Mouse (Mus musculus) neural tube, embryonic 15.5 days (tissue): ENCODE measurements around the gene Atp2b4. TPM values are rescaled to one million over a fixed set of nuclear protein-coding genes. Genes with fewer than 3 reads are reported as not detected.

Experiments used
- ATAC-seq: fragments of 200-750 bp; cut with Nextera tagmentation; 2 replicates; pipeline ENCODE4 v1.8.0; 2017; ENCODE audit warnings: mild to moderate bottlenecking, moderate TSS enrichment, moderate library complexity; ENCODE audit not compliant: low FRiP score
- H3K27ac ChIP-seq: fragments of 300-500 bp; sonication (generic); replicated peaks from 2 replicates; pipeline ENCODE4 v1.5.1; 2015; ENCODE audit warnings: mild to moderate bottlenecking, inconsistent platforms
- H3K27me3 ChIP-seq: fragments of 300-500 bp; sonication (generic); replicated peaks from 2 replicates; pipeline ENCODE4 v1.6.1; 2015; ENCODE audit warnings: inconsistent platforms
- H3K36me3 ChIP-seq: fragments of 300-500 bp; sonication (generic); 2 replicates; pipeline ENCODE4 v1.6.1; 2015; ENCODE audit warnings: inconsistent platforms
- H3K4me1 ChIP-seq: fragments of 300-500 bp; sonication (generic); 2 replicates; pipeline ENCODE4 v1.6.1; 2015; ENCODE audit warnings: inconsistent platforms
- H3K4me2 ChIP-seq: fragments of 300-500 bp; sonication (generic); 2 replicates; pipeline ENCODE4 v1.6.1; 2015; ENCODE audit warnings: inconsistent platforms, mild to moderate bottlenecking, moderate library complexity
- H3K4me3 ChIP-seq: fragments of 300-500 bp; sonication (generic); replicated peaks from 2 replicates; pipeline ENCODE4 v1.5.1; 2015; ENCODE audit warnings: mild to moderate bottlenecking, inconsistent platforms
- H3K9ac ChIP-seq: fragments of 300-500 bp; sonication (generic); replicated peaks from 2 replicates; pipeline ENCODE4 v1.6.1; 2015; ENCODE audit warnings: mild to moderate bottlenecking, inconsistent platforms
- H3K9me3 ChIP-seq: fragments of 300-500 bp; sonication (generic); replicated peaks from 2 replicates; pipeline ENCODE4 v1.6.1; 2016; ENCODE audit warnings: inconsistent platforms
- WGBS: fragments of 180-500 bp; shearing (Covaris S2); methylation state at CpG from one replicate; pipeline ENCODE4 v1.1.7; 2015; ENCODE audit warnings: mixed read lengths; 5-methylcytosine and 5-hydroxymethylcytosine counted together
- polyA plus RNA-seq: library from polyadenylated mRNA; unstranded; fragments of >200 nt; fragmentation: Nextera tagmentation; extraction: Ambion mirVana; gene quantifications from 2 replicates; pipeline ENCODE4 v1.2.1, GENCODE M21; 2015

Gene Atp2b4
- 13.6 and 17.1 TPM in 2 replicates for polyA plus RNA-seq

DNA sequence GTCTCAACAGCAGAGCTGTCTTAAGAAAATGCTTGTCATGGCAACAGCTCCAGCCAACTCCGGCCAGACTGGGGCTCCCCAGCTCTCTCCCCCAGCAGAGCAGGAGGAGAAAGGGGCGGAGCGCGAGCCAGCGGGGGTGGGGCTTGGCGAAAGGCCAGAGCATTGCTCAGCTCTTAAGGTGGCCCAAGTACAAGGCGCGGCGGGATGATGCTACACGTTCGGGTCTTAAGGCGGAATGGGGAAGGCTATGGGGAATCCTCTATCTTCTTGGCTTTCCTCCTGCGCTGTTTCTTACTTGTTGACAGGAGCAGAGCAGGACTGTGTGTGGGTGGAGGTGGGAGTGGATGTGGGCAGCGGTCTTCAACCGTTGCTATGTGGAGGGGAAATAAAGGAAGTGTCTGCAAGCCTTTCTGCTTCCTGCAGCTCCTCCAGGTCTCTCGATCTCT is at the start of gene Atp2b4:
Gene Atp2b4, minus strand, starts transcription at position 94 of the 446 bp plus-strand sequence.
- under 1% methylated on average over 14 of the region's 16 CpGs for WGBS
- H3K4me1 ChIP-seq: peaks cover 39% of the 10 kb centered on the region
- H3K4me3 ChIP-seq: peak within 1 kb of the TSS; percentile 58
- peak; percentile 89 for ATAC-seq
- peak within 1 kb of the TSS; percentile 56 for H3K27ac ChIP-seq
- no peaks in the 10 kb centered on the region; the same call in 1 of the 2 replicates for H3K27me3 ChIP-seq
- peak within 1 kb of the TSS; percentile 91 for H3K4me2 ChIP-seq
- peak within 1 kb of the TSS; percentile 61 for H3K9ac ChIP-seq
- H3K9me3 ChIP-seq: no peaks in the 10 kb centered on the region
- H3K36me3 ChIP-seq: no peaks in the 10 kb centered on the region

DNA sequence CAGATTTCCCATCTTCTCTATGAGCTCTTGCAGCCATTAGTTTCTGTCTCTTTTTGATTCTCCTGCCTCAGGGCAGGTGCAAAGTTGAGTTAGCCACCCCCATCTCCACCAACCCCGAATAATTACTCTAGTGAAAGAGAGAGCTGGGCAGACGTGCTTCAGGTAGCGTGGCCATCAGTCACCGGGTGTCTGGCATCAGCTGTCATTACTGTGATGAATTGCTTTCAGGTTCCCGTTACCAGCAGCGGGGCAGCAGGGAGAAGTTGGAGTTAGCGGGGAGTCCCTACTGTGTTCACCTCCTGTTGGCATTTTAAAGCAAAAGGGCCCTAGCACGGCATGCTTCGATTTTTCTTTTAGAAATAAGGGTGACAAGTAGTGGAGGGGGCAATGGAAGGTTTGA is 43.9 kb upstream of the Atp2b4 start:
- WGBS: 18% methylated on average over 9 of the region's 9 CpGs
- ATAC-seq: no peak
- no peak overlapping the region for H3K27ac ChIP-seq

DNA sequence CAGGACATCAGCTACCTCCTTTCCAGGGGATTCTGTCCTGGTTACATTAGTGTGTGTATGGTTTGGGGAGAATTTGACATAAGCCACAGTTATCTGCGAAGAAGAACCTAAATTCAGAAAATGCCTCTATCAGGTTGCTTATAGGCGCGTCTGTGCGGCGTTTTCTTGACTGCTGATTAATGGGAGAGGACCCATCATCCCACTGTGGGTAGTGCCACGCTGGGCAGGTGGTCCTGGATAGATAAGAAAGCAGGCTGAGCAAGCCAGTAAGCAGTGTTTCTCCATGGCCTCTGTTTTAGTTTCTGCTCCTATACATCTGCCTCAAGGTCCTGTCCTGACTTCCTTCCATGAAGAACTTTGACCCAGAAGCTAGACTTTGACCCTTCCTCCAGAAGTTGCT is 43.1 kb upstream of the Atp2b4 start:
- 91% methylated on average over 6 of the region's 6 CpGs for WGBS

More for the DNA sequence above, 43.9 kb upstream of the Atp2b4 start:
- Histone ChIP-seq H3K4me2 (no peak overlapping the region), H3K36me3 (no peaks in the 10 kb centered on the region), H3K4me1 (peaks cover 21% of the 10 kb centered on the region), H3K9me3 (no peaks in the 10 kb centered on the region), H3K9ac (no peak overlapping the region), H3K27me3 (no peaks in the 10 kb centered on the region), H3K4me3 (no peak overlapping the region)

DNA sequence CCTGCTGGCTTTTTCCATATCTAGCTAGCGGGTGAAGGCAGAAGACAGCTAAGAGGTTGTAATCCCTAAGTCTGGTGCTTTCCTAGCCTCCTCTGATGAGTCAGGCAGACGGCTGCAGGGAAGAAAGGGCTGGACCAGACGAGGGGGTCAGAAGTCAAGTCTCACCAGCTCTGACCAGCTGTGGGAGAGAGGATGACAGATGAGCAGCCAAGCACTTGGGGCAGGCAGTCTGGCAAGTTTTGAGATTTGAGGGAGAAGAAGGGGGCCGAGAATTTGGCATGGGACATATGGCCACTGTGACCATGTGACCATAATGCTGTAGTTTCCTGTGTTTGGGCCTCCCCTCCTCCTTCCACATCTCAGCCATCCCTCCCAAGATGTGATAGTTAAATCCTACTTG is 42.5 kb upstream of the Atp2b4 start:
- Histone ChIP-seq H3K4me3 (no peak overlapping the region), H3K9me3 (no peaks in the 10 kb centered on the region), H3K9ac (no peak overlapping the region), H3K27ac (no peak overlapping the region), H3K4me1 (peaks cover 21% of the 10 kb centered on the region), H3K36me3 (no peaks in the 10 kb centered on the region), H3K27me3 (no peaks in the 10 kb centered on the region), H3K4me2 (no peak overlapping the region)
- ATAC-seq: no peak
- 56% methylated on average over 4 of the region's 4 CpGs for WGBS

More for the DNA sequence above, 43.1 kb upstream of the Atp2b4 start:
- no peak overlapping the region for H3K4me3 ChIP-seq
- H3K27me3 ChIP-seq: no peaks in the 10 kb centered on the region
- H3K27ac ChIP-seq: no peak overlapping the region
- H3K4me1 ChIP-seq: peaks cover 21% of the 10 kb centered on the region
- H3K9ac ChIP-seq: no peak overlapping the region
- no peaks in the 10 kb centered on the region for H3K9me3 ChIP-seq
- no peak overlapping the region for H3K4me2 ChIP-seq
- no peak for ATAC-seq
- H3K36me3 ChIP-seq: no peaks in the 10 kb centered on the region

DNA sequence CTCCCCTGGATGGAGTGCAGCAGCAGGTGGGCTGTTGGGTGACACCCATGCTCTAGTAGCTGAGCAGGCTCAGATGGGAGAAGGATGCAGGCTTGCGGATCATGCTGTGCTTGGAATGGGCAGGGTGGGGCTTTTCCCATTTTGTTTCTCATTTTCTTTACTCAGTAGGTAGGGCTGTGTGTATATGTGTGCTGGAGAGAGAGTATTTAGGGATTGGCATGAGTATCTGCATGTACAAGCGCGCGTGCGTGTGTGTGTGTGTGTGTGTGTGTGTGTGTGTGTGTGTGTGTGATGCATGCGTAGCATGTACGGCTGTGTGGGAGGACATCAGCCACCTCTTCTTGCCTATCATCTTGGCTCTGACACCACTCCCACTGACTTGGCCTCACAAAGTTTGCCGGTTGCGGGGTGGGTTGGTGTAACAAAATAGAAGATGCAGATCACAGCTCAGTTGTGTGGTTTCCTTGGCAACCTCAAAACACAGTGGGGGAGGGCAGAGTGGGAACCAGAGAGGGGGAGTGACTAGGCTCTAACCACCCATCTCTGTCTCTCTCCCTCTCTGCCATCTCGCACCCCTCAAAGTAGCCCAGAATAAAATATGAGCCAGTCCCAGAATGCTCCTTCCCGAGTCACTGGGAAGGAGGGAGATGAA is 41.4 kb upstream of the Atp2b4 start:
- no peak overlapping the region for H3K9ac ChIP-seq
- 64% methylated on average over 10 of the region's 11 CpGs for WGBS
- ATAC-seq: peak; percentile 26; the same call in 1 of the 2 replicates
- H3K4me3 ChIP-seq: no peak overlapping the region
- H3K27ac ChIP-seq: peak overlapping the region; percentile 56; the same call in 1 of the 2 replicates
- no peak overlapping the region for H3K4me2 ChIP-seq
- H3K4me1 ChIP-seq: peaks cover 21% of the 10 kb centered on the region
- no peaks in the 10 kb centered on the region for H3K36me3 ChIP-seq
- H3K9me3 ChIP-seq: no peaks in the 10 kb centered on the region
- no peaks in the 10 kb centered on the region for H3K27me3 ChIP-seq

DNA sequence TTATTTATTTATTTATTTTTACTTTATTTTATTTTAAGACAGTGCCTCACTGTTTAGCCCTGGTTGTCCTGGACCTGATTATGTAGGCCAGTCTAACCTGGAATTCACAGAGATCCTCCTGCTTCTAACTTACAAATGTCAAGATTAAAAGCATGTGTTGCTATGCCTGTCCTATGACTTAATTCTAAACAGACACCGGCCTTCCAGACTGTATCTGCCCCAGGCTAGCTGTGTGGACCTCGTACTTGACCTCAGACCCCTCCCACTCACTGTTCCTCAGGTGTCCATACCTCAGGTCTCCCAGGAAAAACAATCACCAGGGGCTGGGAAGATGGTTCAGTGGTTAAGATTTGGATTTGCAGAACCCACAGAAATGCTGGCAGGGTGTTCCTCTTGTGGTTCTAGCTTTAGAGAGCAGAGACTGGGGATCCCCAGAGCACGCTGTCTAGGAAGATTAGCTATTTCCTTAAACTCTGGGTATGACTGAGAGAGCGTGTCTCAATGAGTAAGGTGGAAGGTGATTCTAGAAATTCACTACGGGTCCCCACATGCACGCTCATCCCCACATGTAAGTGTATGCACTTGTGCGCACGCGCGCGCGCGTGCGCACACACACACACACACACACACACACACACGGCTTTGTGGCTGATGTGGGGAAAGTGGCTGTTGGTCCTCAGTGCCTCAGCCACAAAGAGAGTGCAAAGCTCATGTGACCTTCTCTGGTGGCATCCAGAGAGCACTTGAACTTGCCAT is 40.5 kb upstream of the Atp2b4 start:
- H3K4me1 ChIP-seq: peaks cover 21% of the 10 kb centered on the region

DNA sequence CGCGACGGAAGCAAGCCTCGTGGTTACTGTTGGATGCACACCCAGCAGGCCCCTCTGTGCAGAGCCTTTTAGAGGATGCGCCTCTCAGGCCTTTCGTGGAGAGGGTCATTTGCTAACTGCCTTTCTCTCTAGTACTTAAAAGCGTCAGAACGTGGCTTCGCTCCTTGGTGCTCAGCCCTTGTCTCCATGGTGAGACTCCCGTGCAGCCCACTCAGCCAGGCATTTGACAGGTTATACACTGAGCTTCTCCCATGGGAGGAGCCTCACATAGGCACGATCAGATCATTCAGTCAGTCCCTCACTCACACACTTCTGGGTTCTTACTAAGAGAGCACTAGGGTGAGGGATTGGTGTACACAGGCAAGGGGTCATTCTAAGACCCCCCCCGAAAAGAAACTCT is 39.7 kb upstream of the Atp2b4 start:
- Histone ChIP-seq H3K27me3 (no peaks in the 10 kb centered on the region), H3K36me3 (no peaks in the 10 kb centered on the region), H3K4me1 (peaks cover 21% of the 10 kb centered on the region), H3K9me3 (no peaks in the 10 kb centered on the region), H3K9ac (no peak overlapping the region), H3K27ac (no peak overlapping the region), H3K4me2 (no peak overlapping the region), H3K4me3 (no peak overlapping the region)
- 35% methylated on average over 12 of the region's 12 CpGs for whole genome bisulfite sequencing
- 0 out of 2 replicates have a peak, but pooled peaks have one; percentile 28 for ATAC-seq

More for the DNA sequence above, 40.5 kb upstream of the Atp2b4 start:
- no peaks in the 10 kb centered on the region for H3K9me3 ChIP-seq
- no peak overlapping the region for H3K4me2 ChIP-seq
- no peak overlapping the region for H3K4me3 ChIP-seq
- no peaks in the 10 kb centered on the region for H3K36me3 ChIP-seq
- ATAC-seq: no peak
- H3K27me3 ChIP-seq: no peaks in the 10 kb centered on the region
- H3K9ac ChIP-seq: no peak overlapping the region
- WGBS: 93% methylated on average over 15 of the region's 15 CpGs
- no peak overlapping the region for H3K27ac ChIP-seq

DNA sequence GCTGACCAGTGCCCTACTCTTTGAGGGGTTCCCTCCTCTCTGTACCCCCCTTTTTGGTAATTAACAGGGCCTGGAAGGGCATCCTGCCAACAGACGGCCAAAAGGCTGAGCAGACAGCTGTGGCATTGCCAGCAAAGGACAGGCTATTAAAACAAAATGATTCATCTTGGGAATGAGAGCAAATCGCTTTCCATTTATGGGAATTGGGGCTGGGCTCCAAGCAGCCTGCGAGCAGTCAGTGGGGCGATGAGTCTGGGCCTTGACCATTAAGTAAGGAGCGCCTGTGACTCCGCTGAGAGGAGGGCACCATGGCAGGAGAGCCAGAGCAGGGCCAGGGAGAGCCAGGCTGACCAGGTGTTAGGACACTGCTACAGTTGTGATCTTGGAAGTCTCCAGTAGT is 33.5 kb upstream of the Atp2b4 start:
- 39% methylated on average over 6 of the region's 6 CpGs for WGBS
- Histone ChIP-seq H3K36me3 (no peaks in the 10 kb centered on the region), H3K27ac (no peak overlapping the region), H3K9me3 (no peaks in the 10 kb centered on the region), H3K27me3 (no peaks in the 10 kb centered on the region), H3K4me1 (peaks cover 9% of the 10 kb centered on the region), H3K4me2 (no peak overlapping the region), H3K4me3 (no peak overlapping the region), H3K9ac (no peak overlapping the region)
- ATAC-seq: no peak; the same call in 1 of the 2 replicates

DNA sequence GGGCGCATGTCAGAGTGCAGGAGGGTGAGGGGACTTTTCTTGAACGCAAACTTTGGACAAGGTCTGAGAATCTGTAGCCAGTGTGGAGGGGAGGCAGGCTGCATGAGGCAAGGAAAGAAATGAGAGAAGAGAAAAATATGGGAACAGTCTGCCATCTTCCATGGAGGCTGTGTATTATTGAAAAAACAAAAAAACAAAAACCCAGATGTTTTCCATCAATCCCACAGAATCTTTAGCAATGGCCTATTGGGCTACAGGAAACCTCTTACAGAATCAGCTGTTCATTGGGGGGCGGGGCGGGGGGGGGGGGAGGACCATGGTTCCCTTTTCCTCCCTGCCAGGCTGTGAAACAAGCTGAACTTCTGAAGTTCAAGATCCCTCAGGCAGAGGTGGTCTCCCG is 31.9 kb upstream of the Atp2b4 start:
- Histone ChIP-seq H3K27me3 (no peaks in the 10 kb centered on the region), H3K9ac (no peak overlapping the region), H3K4me3 (no peak overlapping the region), H3K4me1 (peaks cover 9% of the 10 kb centered on the region), H3K36me3 (no peaks in the 10 kb centered on the region), H3K4me2 (no peak overlapping the region), H3K27ac (no peak overlapping the region), H3K9me3 (no peaks in the 10 kb centered on the region)
- WGBS: 61% methylated on average over 5 of the region's 5 CpGs
- ATAC-seq: no peak

DNA sequence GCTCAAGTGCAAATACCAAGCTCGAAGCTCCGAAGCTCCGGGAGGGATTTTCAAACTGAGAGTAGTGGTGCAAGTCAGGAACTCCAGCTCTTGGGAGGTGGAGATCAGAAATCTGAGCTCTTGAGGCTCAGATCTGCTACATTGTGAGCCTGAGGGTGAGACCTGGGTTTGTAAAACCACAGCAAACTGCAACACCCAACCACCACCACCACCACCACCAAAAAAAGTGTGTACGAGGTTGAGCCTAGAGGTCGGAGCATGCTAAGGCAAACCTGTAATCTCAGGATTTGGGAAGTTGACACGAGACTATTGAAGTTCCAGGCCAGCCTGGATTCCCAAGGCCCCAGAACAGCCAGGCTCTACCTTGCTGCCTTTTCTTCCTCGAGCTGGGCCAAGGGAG is 25.4 kb upstream of the Atp2b4 start:
- H3K9me3 ChIP-seq: no peaks in the 10 kb centered on the region
- H3K9ac ChIP-seq: no peak overlapping the region
- no peak overlapping the region for H3K27ac ChIP-seq
- H3K27me3 ChIP-seq: no peaks in the 10 kb centered on the region
- WGBS: 79% methylated on average over 7 of the region's 7 CpGs
- H3K4me1 ChIP-seq: peaks cover 25% of the 10 kb centered on the region
- no peak overlapping the region for H3K4me2 ChIP-seq
- no peak for ATAC-seq
- no peak overlapping the region for H3K4me3 ChIP-seq
- H3K36me3 ChIP-seq: no peaks in the 10 kb centered on the region

DNA sequence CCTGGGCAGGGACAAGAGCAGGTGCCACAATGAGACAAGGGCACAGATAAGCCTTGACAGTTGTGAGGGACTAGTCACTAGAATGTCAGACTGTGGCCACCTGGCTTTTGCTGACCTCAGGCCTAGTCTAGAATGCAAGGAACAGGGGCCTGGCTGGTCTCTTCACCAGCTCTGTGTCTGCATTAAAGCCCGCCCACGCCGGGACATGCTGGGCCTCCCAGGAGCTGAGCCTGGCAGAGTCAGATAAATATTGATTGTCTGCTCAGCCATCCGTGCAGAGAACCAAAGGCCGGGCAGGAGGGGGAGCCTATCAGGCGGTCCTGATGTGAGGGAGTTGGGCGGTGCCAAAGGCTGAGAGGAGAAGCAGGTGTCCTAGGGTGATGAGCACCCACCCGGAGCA is 24.7 kb upstream of the Atp2b4 start:
- no peak overlapping the region for H3K9ac ChIP-seq
- no peaks in the 10 kb centered on the region for H3K27me3 ChIP-seq
- peak; percentile 57; the same call in 1 of the 2 replicates for ATAC-seq
- WGBS: 8% methylated on average over 8 of the region's 8 CpGs
- no peaks in the 10 kb centered on the region for H3K9me3 ChIP-seq
- no peak overlapping the region for H3K4me2 ChIP-seq
- H3K27ac ChIP-seq: peak overlapping the region; percentile 43; the same call in 1 of the 2 replicates
- no peak overlapping the region for H3K4me3 ChIP-seq
- peaks cover 27% of the 10 kb centered on the region for H3K4me1 ChIP-seq
- H3K36me3 ChIP-seq: no peaks in the 10 kb centered on the region

DNA sequence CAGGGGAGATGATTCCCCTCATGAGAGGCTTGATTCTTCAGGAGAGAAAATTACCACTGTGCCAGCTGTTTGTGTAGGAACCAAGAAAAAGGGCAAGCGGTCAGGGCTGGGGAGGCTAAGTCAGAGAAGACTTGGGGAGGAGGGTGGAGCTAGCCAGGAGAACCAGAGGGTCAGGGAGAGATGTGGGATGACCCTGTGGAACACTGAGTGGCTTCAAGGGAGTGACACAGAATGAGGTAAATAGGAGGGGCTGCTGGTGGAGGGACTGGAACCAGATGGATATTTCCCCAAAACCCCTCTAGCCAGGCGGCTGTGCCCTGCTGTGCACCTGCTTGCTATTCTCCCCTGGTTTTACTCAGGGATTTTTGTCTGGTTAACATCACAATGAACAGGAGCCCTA is 24.3 kb upstream of the Atp2b4 start:
- no peak for ATAC-seq
- Histone ChIP-seq H3K9ac (no peak overlapping the region), H3K4me2 (no peak overlapping the region), H3K36me3 (no peaks in the 10 kb centered on the region), H3K27ac (peak overlapping the region; percentile 43; the same call in 1 of the 2 replicates), H3K4me1 (peaks cover 27% of the 10 kb centered on the region), H3K27me3 (no peaks in the 10 kb centered on the region), H3K4me3 (no peak overlapping the region), H3K9me3 (no peaks in the 10 kb centered on the region)
- 46% methylated on average over 2 of the region's 2 CpGs for WGBS
